Mouse (Mus musculus) embryonic facial prominence, embryonic 14.5 days (tissue): ENCODE measurements around the gene Nudt3. TPM values are rescaled to one million over a fixed set of nuclear protein-coding genes. Genes with fewer than 3 reads are reported as not detected.

ENCODE experiments used
- ATAC-seq: fragments of 200-750 bp; cut with Nextera tagmentation; 2 replicates; pipeline ENCODE4 v1.8.0; 2017; ENCODE audit warnings: low read depth, moderate number of reproducible peaks, moderate TSS enrichment
- DNase-seq: peaks from one replicate; pipeline ENCODE4 v3.0.0-alpha.2; 2015; ENCODE audit warnings: low spot score
- H3K27ac ChIP-seq: fragments of 300-500 bp; sonication (generic); replicated peaks from 2 replicates; pipeline ENCODE4 v1.5.1; 2014; ENCODE audit warnings: low read depth, mild to moderate bottlenecking, low read length, moderate library complexity
- H3K27me3 ChIP-seq: fragments of 300-500 bp; sonication (generic); replicated peaks from 2 replicates; pipeline ENCODE4 v1.6.1; 2014; ENCODE audit warnings: low read length; ENCODE audit not compliant: control insufficient read depth, insufficient read depth
- H3K36me3 ChIP-seq: fragments of 300-500 bp; sonication (generic); 2 replicates; pipeline ENCODE4 v1.6.1; 2014; ENCODE audit warnings: low read length, mixed read lengths; ENCODE audit not compliant: control insufficient read depth, insufficient read depth
- H3K4me1 ChIP-seq: fragments of 300-500 bp; sonication (generic); 2 replicates; pipeline ENCODE4 v1.6.1; 2014; ENCODE audit warnings: antibody characterized with exemption, low read length; ENCODE audit not compliant: control insufficient read depth, insufficient read depth
- H3K4me2 ChIP-seq: fragments of 300-500 bp; sonication (generic); 2 replicates; pipeline ENCODE4 v1.6.1; 2014; ENCODE audit warnings: low read depth, mild to moderate bottlenecking, low read length, moderate library complexity, mixed read lengths
- H3K4me3 ChIP-seq: fragments of 300-500 bp; sonication (generic); 2 replicates; pipeline ENCODE4 v1.5.1; 2014; ENCODE audit warnings: low read depth, mild to moderate bottlenecking, low read length
- H3K9ac ChIP-seq: fragments of 300-500 bp; sonication (generic); 2 replicates; pipeline ENCODE4 v1.6.1; 2014; ENCODE audit warnings: low read depth, mild to moderate bottlenecking, low read length, moderate library complexity, mixed read lengths
- H3K9me3 ChIP-seq: fragments of 300-500 bp; sonication (generic); 2 replicates; pipeline ENCODE4 v1.6.1; 2016; ENCODE audit warnings: low read length; ENCODE audit not compliant: control insufficient read depth
- WGBS: fragments of 180-500 bp; shearing (Covaris S2); extraction: QIAGEN DNeasy Blood & Tissue Kit; methylation state at CpG from one replicate; pipeline ENCODE4 v1.1.7; 2014; 5-methylcytosine and 5-hydroxymethylcytosine counted together
- polyA plus RNA-seq: library from polyadenylated mRNA; unstranded; fragments of >200 nt; fragmentation: Nextera tagmentation; extraction: Ambion mirVana; gene quantifications from 2 replicates; pipeline ENCODE4 v1.2.1, GENCODE M21; 2014

Nudt3 gene
- polyA plus RNA-seq, 1 experiment from 2014 or later = 38.1 TPM

DNA sequence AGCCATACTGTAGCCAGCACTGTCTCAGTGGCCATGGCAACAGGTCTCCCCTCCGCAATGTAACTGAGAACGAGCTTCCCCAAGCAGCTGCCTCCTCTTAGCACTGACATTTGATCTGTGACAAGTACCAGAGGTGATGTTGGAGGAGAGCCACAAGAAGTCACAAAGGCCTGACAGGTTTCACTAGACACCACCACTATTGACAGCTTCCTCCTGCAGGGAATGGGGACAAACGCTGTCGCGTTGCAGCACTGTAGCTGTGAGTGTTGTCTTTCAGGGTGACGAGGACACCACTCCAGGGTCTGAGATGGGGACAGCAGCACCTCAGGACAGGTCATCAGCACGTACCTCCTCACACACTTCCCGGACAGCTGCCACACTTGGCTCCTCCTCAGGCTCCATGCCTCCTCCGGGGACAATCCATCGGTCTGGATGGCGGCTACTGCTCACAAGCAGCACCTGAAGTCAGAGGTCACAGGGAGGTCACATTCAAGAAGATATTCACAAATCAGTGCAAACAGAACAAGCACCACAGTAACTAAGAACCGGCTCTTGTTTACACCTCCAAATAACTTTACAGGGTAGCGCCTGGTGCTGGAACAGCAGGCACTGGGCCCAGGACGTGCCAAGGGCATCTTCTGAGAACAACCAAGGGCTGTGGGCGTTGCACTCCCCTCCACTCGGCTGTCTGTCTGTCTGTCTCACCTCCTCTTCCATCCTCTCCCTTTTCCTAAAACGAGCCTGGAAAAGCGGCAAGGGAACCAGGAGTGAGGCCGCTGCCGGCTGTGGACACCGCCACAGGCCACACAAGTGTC is 26.7 kb downstream of the Nudt3 start:
- no peak overlapping the region for H3K27ac ChIP-seq

DNA sequence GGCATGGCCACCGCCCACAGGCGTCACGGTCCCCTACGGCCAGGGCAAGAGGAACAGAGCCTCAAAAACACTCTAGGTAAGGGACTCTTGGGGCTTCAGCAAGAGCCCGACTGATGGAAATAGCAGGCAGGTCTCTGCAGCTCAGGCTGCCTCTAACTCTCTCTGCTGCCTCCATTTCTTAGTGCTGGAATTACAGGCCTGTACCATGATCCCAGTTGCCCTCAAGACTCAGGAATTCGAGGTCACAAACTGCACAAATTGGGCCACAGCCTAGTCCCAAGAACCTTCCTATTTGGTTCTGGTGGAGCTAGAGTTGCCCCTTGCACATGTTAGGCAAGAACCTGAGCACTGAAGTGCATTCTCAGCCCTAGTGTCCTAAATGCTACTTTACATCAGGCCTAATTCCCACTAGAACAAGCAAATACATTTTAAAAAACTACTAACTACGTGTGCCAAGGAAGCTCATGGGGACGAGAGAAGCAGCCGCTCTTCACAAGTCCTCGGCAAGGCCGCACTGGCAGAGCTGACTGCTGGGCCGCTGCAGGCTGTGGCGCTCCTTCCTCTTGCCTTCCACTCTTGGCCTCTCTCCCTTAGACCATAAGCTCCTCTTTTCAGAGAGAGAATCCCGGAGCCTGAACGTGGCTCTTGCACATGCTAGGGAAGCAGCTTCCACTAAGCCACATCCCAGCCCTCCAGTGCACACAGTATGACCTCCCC is 27.5 kb downstream of the Nudt3 start:
- Histone ChIP-seq H3K9me3 (no peaks in the 10 kb centered on the region), H3K27me3 (no peaks in the 10 kb centered on the region), H3K4me1 (no peaks in the 10 kb centered on the region), H3K36me3 (peaks cover 46% of the 10 kb centered on the region), H3K4me2 (no peak overlapping the region), H3K9ac (no peak overlapping the region), H3K27ac (no peak overlapping the region), H3K4me3 (no peak overlapping the region)
- ATAC-seq (no peak), DNase-seq (no peak)
- WGBS = 83% methylated on average over 15 of the region's 15 CpGs

More for the DNA sequence above, 26.7 kb downstream of the Nudt3 start:
- Histone ChIP-seq H3K36me3 (peaks cover 40% of the 10 kb centered on the region), H3K4me1 (no peaks in the 10 kb centered on the region), H3K9me3 (no peaks in the 10 kb centered on the region), H3K4me2 (no peak overlapping the region), H3K27me3 (no peaks in the 10 kb centered on the region), H3K4me3 (no peak overlapping the region), H3K9ac (no peak overlapping the region)
- WGBS = 72% methylated on average over 21 of the region's 21 CpGs
- ATAC-seq (peak; percentile 72; the same call in 1 of the 2 replicates), DNase-seq (no peak)

- H3K27me3 ChIP-seq = no peaks in the 10 kb centered on the region
- no peaks in the 10 kb centered on the region for H3K4me1 ChIP-seq
- no peak overlapping the region for H3K4me3 ChIP-seq
- no peak overlapping the region for H3K9ac ChIP-seq
- no peak for DNase-seq
- H3K9me3 ChIP-seq = no peaks in the 10 kb centered on the region
- H3K4me2 ChIP-seq = no peak overlapping the region
- H3K36me3 ChIP-seq = peaks cover 67% of the 10 kb centered on the region
- 94% methylated on average over 7 of the region's 7 CpGs for WGBS
- H3K27ac ChIP-seq = no peak overlapping the region
- no peak for ATAC-seq
Observed at GRCm38 (mm10) chr17:27592565-27592910, 30.8 kb downstream of the Nudt3 start.

GRCm38 (mm10) chr17:27591826-27592564 is 31.3 kb downstream of the Nudt3 start:
- Histone ChIP-seq H3K27me3 (no peaks in the 10 kb centered on the region), H3K27ac (peak overlapping the region; percentile 8; the same call in 1 of the 2 replicates), H3K9me3 (no peaks in the 10 kb centered on the region), H3K36me3 (peaks cover 69% of the 10 kb centered on the region), H3K4me2 (no peak overlapping the region), H3K4me1 (no peaks in the 10 kb centered on the region), H3K4me3 (no peak overlapping the region), H3K9ac (no peak overlapping the region; the same call in 1 of the 2 replicates)
- WGBS = 87% methylated on average over 12 of the region's 12 CpGs
- no peak for ATAC-seq
- no peak for DNase-seq

DNA sequence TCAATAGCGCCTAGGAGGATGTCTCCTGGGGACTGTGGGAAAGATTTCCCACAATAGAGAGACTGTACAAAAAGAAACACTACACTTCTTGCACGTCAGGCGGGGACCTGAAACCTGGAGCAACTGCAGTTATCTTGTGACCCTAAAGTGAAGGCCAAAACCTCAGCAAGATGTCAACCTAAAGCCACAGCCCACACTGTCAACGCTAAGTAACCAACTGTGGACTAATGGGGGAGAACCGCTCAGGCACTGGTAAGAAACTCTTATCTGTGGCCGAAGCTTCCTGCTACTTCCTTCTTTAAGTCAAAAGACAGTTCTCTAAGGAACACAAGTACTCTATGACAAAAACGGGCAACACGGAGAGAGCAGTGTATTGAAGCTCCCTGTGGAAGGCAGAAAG is 35.1 kb downstream of the Nudt3 start:
- H3K36me3 ChIP-seq = peaks cover 63% of the 10 kb centered on the region
- 71% methylated on average over 8 of the region's 8 CpGs for WGBS

DNA sequence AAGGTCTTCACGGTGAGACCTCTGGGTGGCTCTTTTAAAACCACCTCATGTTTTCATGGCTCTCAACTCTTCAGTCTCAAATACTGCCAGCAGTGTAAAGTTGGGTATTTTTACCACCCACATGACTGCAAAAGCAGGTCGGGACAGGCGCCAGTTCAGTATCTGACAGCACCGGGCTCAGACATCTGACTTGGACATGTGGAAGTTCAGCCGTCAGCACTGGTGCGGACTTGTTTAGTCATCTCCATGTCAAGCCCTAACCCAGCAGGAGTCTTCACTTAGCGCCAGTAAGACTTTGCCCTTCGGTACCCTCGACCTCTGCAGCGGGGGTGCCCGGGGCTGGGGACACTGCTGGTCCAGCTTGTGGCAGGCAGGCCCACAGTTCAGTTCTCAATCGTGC is 36.0 kb downstream of the Nudt3 start:
- 66% methylated on average over 12 of the region's 12 CpGs for WGBS
- Histone ChIP-seq H3K9ac (no peak overlapping the region), H3K36me3 (peaks cover 65% of the 10 kb centered on the region), H3K4me2 (no peak overlapping the region), H3K4me1 (no peaks in the 10 kb centered on the region), H3K9me3 (no peaks in the 10 kb centered on the region), H3K27ac (no peak overlapping the region), H3K4me3 (no peak overlapping the region), H3K27me3 (no peaks in the 10 kb centered on the region)
- no peak; the same call in 1 of the 2 replicates for ATAC-seq
- peak; percentile 54 for DNase-seq

More for the DNA sequence above, 35.1 kb downstream of the Nudt3 start:
- H3K4me2 ChIP-seq = no peak overlapping the region
- no peaks in the 10 kb centered on the region for H3K4me1 ChIP-seq
- DNase-seq (no peak), ATAC-seq (no peak)
- H3K9me3 ChIP-seq = no peaks in the 10 kb centered on the region
- H3K4me3 ChIP-seq = no peak overlapping the region
- H3K9ac ChIP-seq = no peak overlapping the region
- H3K27me3 ChIP-seq = no peaks in the 10 kb centered on the region
- no peak overlapping the region for H3K27ac ChIP-seq

DNA sequence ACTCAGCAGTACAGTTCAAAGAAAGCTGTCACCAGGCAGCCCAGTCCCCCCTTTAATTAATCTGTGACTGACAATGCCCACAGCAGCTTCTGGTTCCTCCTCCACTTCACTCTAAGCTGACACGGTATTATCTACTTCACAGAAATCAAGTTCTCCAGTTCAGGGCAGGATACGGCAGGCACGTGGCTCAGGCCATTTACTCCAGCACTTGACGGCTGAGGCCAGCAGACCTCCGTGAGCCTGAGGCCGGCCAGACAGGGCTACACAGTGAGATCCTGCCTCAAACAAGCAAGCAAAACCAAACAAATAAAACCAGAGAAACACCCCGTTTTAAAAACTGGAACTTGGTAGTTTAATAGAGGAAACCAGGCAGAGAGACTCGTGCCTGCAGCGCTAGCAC is 36.6 kb downstream of the Nudt3 start:
- H3K9ac ChIP-seq = no peak overlapping the region
- H3K9me3 ChIP-seq = no peaks in the 10 kb centered on the region
- H3K4me1 ChIP-seq = no peaks in the 10 kb centered on the region
- ATAC-seq (no peak), DNase-seq (no peak)
- no peaks in the 10 kb centered on the region for H3K27me3 ChIP-seq
- H3K36me3 ChIP-seq = peaks cover 70% of the 10 kb centered on the region
- no peak overlapping the region for H3K4me3 ChIP-seq
- 72% methylated on average over 9 of the region's 9 CpGs for WGBS
- H3K4me2 ChIP-seq = no peak overlapping the region
- H3K27ac ChIP-seq = no peak overlapping the region

DNA sequence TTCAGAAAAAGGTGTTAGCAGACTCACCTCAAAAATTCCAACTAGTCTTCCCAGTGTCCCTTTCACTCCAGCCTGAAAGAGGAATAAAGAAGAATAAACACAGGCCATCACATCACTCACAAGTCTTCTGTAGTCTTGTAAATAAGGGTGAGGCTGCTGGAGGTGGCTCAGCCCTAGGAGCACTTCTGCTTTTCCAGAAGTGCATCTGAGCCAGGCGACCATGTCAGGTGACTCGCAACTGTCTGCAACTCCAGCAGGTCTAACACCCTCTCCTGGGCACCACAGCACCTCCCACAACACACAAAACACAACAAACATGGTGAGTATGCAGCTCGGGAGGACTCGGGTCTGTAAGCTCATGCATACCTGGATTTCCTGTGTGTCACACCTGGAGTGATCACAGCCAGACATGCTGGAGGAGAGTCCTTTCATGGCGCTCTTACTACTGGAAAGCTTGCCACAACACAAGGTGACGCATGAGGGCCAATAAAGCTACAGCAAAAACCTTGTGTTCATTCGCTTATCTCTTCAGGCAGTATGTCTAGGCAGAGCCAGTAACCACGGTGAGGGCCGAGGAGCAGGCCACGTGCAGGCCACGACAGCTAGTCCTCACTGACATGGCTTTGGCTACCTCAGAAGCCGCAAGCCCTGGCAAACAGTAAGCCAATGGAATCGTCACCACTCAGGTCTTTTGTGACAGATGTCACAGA is 40.0 kb downstream of the Nudt3 start:
- no peak overlapping the region for H3K27ac ChIP-seq
- 89% methylated on average over 13 of the region's 13 CpGs for WGBS
- H3K27me3 ChIP-seq = no peaks in the 10 kb centered on the region
- ATAC-seq (no peak), DNase-seq (no peak)
- H3K4me3 ChIP-seq = no peak overlapping the region
- H3K4me2 ChIP-seq = no peak overlapping the region
- H3K4me1 ChIP-seq = no peaks in the 10 kb centered on the region
- H3K9ac ChIP-seq = no peak overlapping the region; the same call in 1 of the 2 replicates
- H3K9me3 ChIP-seq = no peaks in the 10 kb centered on the region
- peaks cover 82% of the 10 kb centered on the region for H3K36me3 ChIP-seq
